Mouse (Mus musculus): ENCODE measurements around the gene Wdr92.

DNA sequence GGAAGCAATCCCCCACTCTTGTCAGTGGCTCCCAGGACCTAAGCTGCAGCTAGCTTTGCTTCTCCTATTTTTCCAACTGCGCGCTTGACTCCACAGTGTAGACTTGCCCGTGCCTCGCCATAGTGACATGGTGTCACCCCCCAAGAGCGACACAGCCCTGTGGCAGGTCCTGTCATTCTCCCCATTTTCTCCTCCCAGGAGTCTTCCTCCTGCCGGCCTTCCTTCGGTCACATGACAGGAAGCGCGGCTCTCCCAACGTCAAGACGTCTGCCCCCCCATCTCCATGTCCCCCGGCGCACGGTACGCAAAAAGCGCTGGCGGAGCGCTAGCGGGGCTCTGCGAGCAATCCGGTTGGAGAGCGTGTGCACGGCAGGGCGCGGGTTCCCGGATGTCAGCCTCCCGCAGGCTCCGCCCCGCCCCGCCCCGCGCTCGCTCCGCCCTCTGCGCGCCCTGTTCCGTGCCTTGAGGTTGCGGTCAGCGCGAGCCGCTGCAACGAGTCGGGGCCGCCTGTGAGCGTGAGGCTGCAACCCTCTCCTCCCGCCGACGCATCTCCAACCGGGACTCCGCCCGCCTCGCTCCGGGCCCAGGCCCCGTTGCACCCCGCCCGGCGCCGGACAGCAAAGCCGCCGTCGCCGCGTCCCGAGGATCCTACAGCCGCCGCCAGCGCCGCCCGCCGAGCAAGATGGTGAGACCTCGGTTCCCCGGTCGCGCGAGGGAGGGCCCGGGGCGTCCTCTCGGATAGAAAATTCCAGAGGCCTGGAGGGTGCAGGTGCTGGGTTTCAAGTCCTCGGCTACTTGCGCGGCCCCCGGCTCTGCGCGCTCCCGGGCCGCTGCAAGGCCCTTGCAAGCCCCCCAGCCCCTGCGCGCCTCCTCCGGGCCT, 22.8 kb upstream of the Wdr92 start, which contains the start of gene Ppp3r1:
- 0 out of 2 replicates have a peak, but pooled peaks have one; percentile 19 for TF ChIP-seq CTCF (IDR thresholded peaks at IDR 0.05; ENCODE audit: low read depth)
- TF ChIP-seq EP300 (IDR thresholded peaks at IDR 0.05; ENCODE audit: low read depth): no peak; the same call in 1 of the 2 replicates
